Mouse (Mus musculus) ES-E14 (cell line): ENCODE measurements around the gene Hectd3.

Experiments used
- HCFC1 ChIP-seq: IDR thresholded peaks from 2 replicates; pipeline ENCODE4 v1.6.1; 2012; ENCODE audit warnings: low read length, inconsistent platforms, borderline replicate concordance; ENCODE audit not compliant: insufficient read depth
- ZNF384 ChIP-seq: IDR thresholded peaks from 2 replicates; pipeline ENCODE4 v1.6.1; 2012; ENCODE audit warnings: low read depth, low read length, inconsistent platforms

DNA sequence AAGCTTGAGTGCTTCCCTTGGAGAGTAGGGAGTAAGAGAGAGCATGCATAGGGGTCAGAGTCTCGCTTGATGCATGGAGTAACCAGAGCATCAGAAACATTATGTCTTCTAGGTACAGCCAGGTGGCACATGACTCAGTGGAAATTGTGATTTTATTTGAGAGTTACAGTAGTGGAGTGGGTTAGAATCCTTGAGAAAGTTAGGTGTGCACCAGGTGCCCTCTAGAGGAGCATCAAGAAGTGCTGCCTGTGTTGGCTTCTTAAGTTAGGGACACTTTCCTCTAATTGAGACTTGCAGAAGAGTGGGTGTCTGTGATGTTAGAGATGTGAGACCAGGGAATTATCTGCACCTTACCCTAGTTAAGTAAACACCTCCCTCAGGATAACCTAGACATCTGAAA is 36.0 kb downstream of the Hectd3 start:
- no peak for TF ChIP-seq ZNF384
- no peak for TF ChIP-seq HCFC1
